Mouse (Mus musculus) NIH3T3 (cell line): Measurements from ENCODE around the gene Itga5.
A peak's percentile ranks its signal among the peaks of the same experiment; 100 is the strongest.

Source experiments
- DNase-seq: peaks from one replicate; pipeline ENCODE4 v3.0.0-alpha.2; 2012; ENCODE audit warnings: low read depth

Itga5 gene

GRCm38 (mm10) chr15:103339961-103340337 lies 26.6 kb downstream of the Itga5 start, which contains the start of gene Zfp385a:
Gene Zfp385a (minus strand): TSS chr15:103340093.
- no peak for DNase-seq

DNA sequence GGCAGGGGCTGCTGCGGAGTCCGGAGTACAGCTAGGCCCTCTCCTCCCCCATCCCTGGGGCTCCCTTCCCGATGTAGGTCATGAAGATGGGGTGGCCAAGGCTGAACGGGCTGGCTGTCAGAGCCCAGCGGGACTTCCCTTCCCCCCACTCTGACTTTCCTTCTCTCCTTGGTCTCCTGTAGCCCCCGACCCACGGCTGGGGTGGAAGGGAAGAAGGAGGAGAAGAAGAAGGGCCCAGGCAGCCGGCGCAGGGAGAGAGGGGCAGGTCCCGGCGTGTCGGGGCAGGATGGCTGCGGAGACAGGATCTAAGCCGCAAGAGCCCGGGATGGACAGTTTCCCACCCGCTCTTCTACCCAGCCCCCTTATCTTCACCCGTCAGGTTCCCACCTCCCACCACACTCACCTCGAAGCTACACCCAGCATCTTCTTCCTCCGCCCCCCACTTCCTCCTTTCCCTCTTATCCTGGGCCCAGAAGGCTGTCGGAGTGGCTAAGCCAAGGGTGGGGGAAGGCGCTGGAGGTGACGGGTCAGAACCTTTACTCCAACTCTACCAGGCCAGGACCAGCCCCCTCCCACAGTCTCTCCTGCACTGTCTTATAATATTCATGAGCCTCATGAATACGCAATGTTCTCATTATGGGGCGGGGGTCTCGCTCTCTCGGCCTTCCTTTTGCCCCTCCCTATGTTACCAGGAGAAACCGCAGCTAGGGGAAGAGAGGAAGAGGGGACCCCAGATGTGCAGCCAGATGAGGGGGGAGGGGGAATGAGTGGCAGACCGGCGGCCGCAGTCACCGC lies 27.2 kb downstream of the Itga5 start:
- DNase-seq, result no peak

DNA sequence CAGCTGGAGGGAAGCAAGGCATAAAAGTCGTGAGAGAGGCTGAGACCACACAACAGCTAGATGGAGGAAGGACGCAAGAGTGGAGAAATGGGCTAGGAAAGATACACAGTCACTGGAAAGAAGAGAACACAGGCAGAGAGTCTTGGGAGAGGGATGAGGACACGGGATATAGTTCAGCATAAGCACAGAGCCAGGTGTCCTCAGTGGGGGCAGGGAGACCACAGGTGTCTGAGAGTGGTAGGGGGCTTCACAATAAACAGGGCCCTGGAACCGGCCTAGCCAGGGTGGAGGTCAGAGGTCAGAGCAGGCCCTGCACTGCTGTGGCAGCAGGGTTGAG lies 27.8 kb downstream of the Itga5 start:
- no peak for DNase-seq

DNA sequence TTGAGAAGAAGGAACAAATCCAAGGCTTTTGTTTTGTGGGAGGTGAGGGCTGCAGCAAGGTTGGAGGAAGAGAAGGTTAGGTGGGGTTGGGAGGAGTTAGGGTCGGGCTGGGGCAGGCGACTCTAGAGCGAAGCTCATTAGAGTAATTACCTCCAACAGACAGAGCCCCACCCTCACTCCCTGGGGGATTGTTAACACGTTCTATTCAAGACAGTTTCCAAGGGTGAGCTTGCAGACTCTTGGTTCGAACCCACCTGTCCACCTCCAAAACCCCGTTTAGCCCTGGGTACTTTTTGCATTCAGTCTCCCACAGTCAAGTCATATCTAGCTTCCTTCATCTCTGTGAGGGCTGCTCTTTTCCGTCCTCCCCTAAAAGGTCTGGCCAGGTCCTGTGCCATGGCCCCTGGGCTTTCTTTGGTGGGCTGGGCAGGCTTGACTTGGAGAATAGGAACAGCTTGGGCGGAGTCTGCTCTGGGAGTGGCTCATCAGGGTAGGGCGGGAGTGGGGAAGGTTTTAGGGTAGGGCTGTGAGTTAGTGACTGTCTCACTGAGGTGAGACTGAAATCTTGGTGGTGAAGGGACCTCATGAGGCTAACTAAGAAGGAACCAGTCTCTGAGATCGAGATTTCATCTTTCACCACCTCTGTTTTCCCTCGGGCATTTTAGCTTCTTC lies 29.4 kb downstream of the Itga5 start:
- no peak for DNase-seq

DNA sequence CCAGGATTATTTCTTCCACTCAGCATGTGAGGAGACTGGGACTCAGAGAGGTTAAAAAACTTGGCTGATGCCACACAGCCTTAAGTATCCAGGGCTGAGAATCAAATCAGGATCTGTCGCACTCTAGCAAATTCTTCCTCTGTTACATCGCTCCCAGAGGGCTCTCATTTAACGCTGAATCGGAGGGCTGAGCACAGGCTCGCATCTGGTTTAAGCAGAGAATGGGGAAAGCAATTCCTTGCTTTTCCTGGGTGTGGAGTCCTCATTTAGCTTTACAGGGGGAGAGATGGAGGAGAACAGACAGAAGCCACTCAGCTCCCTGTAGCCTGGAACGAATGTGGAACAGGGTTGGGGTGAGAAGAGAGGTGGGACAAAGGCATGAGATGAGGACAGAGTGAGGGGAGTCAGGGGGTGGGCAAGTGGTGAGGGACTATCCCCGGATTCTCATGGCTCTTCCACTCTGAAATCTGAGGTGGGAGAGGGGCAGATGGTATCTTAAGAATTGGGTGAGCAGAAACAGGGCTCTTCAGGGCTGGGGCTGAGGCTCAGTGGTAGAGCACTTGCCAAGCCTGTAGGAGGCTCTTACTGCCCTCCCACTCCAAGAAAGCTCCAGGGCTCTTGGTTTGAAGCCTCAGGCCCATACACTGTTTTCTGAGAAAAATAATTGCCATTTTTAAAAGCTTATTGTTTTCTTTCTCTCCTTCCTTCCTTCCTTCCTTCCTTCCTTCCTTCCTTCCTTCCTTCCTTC lies 30.9 kb downstream of the Itga5 start:
- DNase-seq, result peak; percentile 48

GRCm38 (mm10) chr15:103335040-103335439 lies 31.5 kb downstream of the Itga5 start:
- no peak for DNase-seq

DNA sequence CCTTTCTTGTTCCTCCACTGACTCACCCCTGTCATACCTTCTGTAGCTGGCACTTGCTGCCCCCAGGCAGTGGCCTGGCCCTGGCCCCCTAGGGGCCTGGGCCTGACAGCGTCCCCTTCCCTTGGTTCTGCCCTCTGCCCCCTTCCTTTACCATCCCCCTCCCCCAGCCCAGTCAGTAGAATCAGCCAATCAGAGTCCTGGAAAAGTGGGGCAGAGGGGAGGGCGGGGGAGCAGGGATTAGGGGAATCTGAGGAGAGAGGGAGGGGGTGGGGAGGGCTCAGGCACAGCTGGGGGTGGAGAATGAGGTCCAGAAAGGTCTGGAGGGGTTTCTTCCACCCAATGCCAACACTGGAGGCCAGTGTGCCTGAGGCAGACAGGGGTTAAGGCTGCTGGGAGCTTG lies 32.4 kb downstream of the Itga5 start:
- DNase-seq, result no peak

- no peak for DNase-seq
Observed at GRCm38 (mm10) chr15:103333738-103334137, 32.8 kb downstream of the Itga5 start.

DNA sequence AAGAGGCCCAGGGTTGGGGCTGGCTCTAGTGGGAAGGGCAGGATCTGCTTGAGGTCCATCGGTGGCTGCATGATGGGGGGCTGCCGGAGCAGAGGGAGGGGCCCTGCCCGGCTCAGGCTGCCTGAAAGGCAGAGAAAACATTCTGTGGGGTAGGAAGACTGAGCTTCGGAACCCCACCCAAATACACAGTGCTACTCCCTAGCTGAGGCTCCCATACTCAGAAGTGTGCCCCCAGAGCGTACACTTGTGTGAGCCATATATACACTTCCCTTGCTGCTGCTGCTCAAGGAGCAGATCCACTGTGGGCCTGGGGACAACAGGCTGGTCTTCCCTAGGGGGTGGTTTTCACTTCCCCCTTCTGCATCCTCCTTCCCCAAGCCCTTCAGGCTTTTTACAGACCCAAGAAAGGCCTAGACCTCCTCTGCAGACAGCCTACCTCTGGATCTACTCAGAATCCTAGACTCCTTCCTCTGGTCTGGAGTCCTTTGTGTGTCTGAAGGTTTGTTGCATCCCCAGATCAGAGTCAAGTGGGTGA lies 33.4 kb downstream of the Itga5 start:
- no peak for DNase-seq

GRCm38 (mm10) chr15:103323455-103324247 lies 42.9 kb downstream of the Itga5 start:
- peak; percentile 92 for DNase-seq

GRCm38 (mm10) chr15:103323070-103323454 lies 43.5 kb downstream of the Itga5 start:
- no peak for DNase-seq

DNA sequence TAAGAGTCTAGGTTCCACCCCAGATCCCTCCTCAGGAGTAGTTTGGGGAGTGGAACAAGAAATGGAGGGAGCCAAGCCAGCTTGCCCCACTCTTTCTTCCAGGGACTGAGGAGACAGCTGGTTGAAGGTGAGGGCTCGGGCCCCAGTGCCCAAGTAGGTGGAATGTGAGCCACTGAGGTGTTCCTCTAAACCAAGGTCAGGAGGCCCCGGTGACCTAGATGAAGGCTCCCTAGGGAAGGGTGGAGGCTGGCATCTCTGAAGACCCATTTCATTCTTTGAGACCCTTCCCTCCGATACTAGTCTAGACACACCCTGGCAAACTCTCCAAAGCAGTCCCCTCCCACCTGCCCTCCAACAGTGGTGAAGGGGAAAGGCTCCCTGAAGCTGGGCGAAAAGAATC lies 44.2 kb downstream of the Itga5 start:
- DNase-seq, result no peak

DNA sequence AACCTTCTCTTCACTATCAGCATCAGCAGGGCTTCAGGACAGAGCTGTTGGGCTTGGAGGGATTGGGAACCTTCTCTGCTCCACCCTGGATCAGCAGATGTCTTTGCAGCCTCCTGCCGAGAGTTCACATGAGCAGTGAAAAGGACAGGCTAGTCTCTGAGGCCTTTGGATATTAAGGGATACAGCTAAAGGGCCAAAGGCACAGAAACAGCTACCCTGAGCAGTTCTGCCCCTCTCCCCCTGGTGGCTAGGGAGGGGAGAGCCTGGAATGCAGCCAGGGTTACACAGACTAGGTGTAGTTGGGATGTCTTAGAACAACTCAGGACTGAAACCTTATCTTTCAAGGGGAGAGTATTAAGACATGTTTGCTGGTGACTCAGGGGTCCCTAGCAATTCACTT lies 45.5 kb downstream of the Itga5 start:
- DNase-seq, result peak; percentile 72

DNA sequence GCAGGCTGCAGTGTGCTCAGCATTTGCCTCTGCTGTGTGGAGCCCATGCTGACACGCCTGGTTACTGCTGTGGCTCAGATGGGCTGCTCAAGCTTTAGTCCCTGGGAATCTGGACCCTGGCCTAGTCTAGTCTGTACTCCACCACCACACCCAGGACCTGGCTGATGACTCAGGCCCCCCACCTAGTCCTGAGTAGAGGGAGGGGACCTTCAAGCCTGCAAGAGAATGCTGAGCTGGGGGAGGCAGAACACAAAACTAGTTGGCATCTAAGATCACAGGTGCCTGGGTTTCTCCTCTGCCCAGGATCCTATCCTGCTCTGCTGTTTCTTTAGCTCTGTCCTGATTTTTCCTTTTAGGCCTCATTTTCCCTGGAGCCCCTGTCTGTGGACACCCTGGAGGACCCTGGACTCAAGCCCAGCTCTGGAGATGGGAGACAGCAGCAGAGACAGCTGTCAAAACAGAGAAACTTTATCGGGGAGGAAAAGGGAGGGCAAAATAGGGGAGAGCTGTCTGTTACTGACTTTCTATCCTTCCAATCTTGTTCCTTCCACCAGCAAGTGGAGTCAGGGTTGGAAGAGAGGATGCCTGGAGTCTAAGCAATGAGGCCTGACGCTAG lies 48.3 kb downstream of the Itga5 start:
- peak; percentile 62 for DNase-seq

DNA sequence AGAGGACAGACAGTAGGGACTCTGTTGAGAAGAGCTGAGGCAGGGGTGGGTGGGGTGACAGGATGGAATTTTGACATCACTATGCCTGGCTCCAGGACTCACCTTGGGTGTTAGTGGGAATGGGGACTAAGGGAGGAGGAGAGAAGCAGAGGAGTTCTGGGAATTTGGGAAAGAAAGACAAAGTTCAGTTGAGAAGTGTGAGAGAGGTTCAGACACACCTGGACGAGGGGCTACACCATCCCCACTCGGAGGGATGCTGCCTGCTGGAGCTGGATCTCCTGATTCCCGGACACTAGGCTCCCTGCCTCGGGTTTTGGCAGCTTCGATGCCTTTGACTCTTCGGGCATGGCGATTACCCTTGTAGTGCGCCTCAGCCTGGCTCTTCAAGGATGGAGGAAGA lies 48.8 kb downstream of the Itga5 start:
- DNase-seq, result no peak

GRCm38 (mm10) chr15:103317120-103317519 lies 49.4 kb downstream of the Itga5 start:
- no peak for DNase-seq

- DNase-seq, result peak; percentile 74
Observed at GRCm38 (mm10) chr15:103315979-103316776, 50.4 kb downstream of the Itga5 start.

DNA sequence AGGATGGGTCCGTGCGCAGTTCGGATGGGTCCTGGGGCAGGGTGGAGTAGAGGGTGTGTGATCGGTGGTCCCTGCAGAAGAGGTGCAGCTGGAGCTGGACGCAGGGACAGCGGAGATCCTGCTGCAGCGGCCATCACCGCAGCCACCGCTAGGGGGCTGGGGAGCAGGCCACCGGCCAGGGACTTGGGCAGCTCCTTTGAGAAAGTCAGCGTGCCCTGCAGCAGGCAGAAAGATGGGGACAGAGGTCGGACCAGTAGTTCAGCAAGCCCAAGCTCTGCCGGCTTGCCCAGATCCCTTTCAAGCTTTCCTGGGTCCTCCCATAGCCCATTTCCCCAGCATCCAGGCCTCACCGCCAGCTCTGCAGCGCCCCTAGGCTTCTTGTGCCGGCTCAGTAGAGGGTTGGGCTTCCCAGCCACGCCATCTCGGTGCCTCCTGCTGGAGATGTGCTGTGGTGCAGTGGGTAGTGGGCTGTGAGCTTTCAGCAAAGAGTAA lies 51.5 kb downstream of the Itga5 start:
- DNase-seq, result peak; percentile 48

GRCm38 (mm10) chr15:103314181-103314580 lies 52.4 kb downstream of the Itga5 start:
- DNase-seq, result no peak

- DNase-seq, result peak; percentile 89
Observed at GRCm38 (mm10) chr15:103313495-103314095, 53.0 kb downstream of the Itga5 start.
